Mouse (Mus musculus) layer of hippocampus, adult 2 months (tissue): ENCODE data around the gene Olfr1395. TPM values are rescaled to one million over a fixed set of nuclear protein-coding genes. Genes with fewer than 3 reads are reported as not detected.
"Not testable (repeated sequence)": the region's sequence is repeated elsewhere in the genome, so short reads cannot be mapped to it uniquely, and the experiment has no call there.

Experiments
- DNase-seq, 2 experiments: peaks; one replicate each; pipeline ENCODE4 v3.0.0; 2022; ENCODE audit warnings: low spot score in 2 of 2
- H3K27ac ChIP-seq: fragments of 200-600 bp; 2 replicates; pipeline ENCODE4 v1.8.1; 2022
- H3K4me3 ChIP-seq: fragments of 200-600 bp; 2 replicates; pipeline ENCODE4 v1.8.1; 2022; ENCODE audit warnings: mild to moderate bottlenecking
- CTCF ChIP-seq: fragments of 200-600 bp; conservative IDR thresholded peaks from 2 replicates; pipeline ENCODE4 v1.8.1; 2022; ENCODE audit warnings: antibody characterized with exemption, mild to moderate bottlenecking, moderate library complexity
- total RNA-seq, 2 experiments: library from RNA; stranded (reverse); gene quantifications; 2 replicates each; pipeline ENCODE4 v1.2.3; 2021

Olfr1395 gene
- total RNA-seq, 2 experiments from 2014 or later = not detected

GRCm38 (mm10) chr11:49186955-49187488 lies 44.9 kb downstream of the Olfr1395 start, which contains the start of gene Btnl9:
Gene Btnl9 (minus strand): TSS chr11:49187159.
- no peak within 1 kb of the TSS for H3K4me3 ChIP-seq
- no peak for TF ChIP-seq CTCF
- no peak within 1 kb of the TSS for H3K27ac ChIP-seq
- DNase-seq = no peak

DNA sequence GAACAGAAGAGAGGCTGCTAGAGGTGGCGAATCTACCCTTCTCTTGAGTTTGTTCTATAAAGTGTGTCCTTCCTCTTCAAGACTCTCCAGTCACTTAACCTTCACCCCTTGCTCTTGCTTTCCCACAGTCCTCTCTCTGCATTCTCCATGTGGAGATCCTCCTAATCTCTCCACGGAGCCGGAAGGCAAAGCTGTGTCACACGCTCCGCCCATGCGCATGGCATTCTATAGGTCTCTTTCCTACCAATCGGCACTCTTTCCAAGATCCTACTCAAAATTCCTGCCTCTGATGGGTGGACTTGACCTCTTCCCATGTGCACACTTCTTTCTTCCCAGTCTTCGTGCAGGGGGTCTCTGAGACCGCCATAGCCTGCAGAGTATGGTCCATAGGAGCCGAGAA lies 45.6 kb downstream of the Olfr1395 start:
- Histone ChIP-seq H3K27ac (no peak overlapping the region), H3K4me3 (no peak overlapping the region)
- DNase-seq = no peak
- TF ChIP-seq CTCF = no peak

DNA sequence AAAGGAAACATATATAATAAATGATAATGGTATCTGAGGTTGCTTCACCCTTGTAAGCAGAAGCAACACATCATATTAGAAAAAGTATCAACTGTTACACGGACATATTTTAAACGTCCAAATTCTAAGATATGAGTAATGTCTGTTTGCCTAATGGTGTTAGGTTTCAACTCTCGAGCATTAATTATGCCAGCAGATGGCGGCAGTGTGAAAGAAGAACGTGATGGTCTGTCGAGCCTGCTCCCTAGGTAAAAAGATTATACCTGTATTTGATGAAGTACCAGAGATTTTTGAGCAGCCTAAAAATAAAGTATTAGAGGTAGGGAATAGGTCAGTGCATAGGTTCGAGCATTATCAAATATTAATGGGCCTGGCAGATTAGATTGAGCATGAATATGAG lies 47.7 kb downstream of the Olfr1395 start:
- no peak overlapping the region for H3K27ac ChIP-seq
- peak; percentile 86 for TF ChIP-seq CTCF
- DNase-seq = peak; percentile 37 to 70
- H3K4me3 ChIP-seq = no peak overlapping the region

DNA sequence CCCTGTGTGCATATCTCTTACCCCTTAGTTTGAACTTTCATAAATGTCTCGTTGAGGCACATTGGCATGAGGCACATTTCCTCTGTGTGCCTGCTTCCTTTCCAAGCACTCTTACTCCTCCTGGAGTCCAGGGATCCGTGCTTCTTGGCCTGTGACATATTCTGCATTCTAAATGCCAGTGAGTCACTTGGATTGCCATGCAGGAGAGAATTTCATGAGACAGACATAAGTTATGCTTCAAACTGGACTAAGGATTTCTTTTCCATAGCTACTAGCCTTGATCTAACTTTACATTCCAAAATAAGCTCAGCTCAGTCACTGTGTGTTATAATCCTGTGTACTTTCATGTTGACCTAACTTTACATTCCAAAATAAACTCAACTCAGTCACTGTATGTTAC lies 49.0 kb downstream of the Olfr1395 start:
- Histone ChIP-seq H3K4me3 (no peak overlapping the region), H3K27ac (no peak overlapping the region)
- TF ChIP-seq CTCF = no peak
- DNase-seq = no peak

DNA sequence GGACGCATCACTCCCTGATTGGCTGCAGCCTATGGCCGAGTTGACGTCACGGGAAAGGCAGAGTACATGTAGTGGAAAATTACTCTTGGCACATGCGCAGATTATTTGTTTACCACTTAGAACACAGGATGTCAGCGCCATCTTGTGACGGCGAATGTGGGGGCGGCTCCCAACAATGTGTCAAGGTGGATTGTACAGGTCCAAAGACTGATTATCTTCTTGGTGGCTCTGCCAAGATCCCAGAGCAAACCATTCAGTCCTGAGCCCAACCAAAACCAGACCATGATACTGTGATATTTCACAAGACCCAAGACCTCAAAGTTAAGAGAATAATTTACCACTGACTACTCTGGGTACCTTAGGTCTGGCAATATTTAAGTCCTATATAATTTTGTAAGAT lies 52.7 kb downstream of the Olfr1395 start:
- H3K27ac ChIP-seq, DNase-seq, H3K4me3 ChIP-seq: not testable (repeated sequence)

GRCm38 (mm10) chr11:49195819-49196322 lies 53.8 kb downstream of the Olfr1395 start:
- TF ChIP-seq CTCF = no peak
- no peak for DNase-seq
- no peak overlapping the region for H3K27ac ChIP-seq
- H3K4me3 ChIP-seq = no peak overlapping the region

Other genes with a start within 250 kb of the Olfr1395 start
- gene Gm5431, start 240.1 kb upstream of the Olfr1395 start, total RNA-seq = under 1 TPM; 0.12 to 0.38 TPM
- 1 to 10 TPM; 1.2 to 1.3 TPM for gene Psme2b, start 196.1 kb upstream of the Olfr1395 start, total RNA-seq
- not detected for gene Olfr56, start 163.4 kb upstream of the Olfr1395 start, total RNA-seq
- gene 9930111J21Rik1, start 162.9 kb upstream of the Olfr1395 start, total RNA-seq = 1 to 10 TPM in 1 of 2 experiments, under 1 TPM in 1; 0.91 to 1.8 TPM
- under 1 TPM; 0.13 to 0.25 TPM for gene Gm12185, start 150.0 kb upstream of the Olfr1395 start, total RNA-seq
- under 1 TPM; 0.27 to 0.54 TPM for gene Tgtp1, start 148.1 kb upstream of the Olfr1395 start, total RNA-seq
- gene 9930111J21Rik2, start 91.0 kb upstream of the Olfr1395 start, total RNA-seq = 1 to 10 TPM; 1.0 to 2.0 TPM
- gene Tgtp2, start 78.1 kb upstream of the Olfr1395 start, total RNA-seq = under 1 TPM in 1 of 2 experiments, not detected in 1; 0.59 TPM
- gene Ifi47, start 65.7 kb upstream of the Olfr1395 start, total RNA-seq = under 1 TPM; 0.41 to 0.56 TPM
- not detected for gene Olfr1396, start 27.4 kb upstream of the Olfr1395 start, total RNA-seq
- gene Olfr1394, start 12.1 kb downstream of the Olfr1395 start, total RNA-seq = not detected
- gene Btnl9, start 44.9 kb downstream of the Olfr1395 start, total RNA-seq = not detected
- 10 to 100 TPM; 46.7 to 51.2 TPM for gene Zfp62, start 61.0 kb downstream of the Olfr1395 start, total RNA-seq
- 10 to 100 TPM; 62.1 to 64.3 TPM for gene Mgat1, start 101.9 kb downstream of the Olfr1395 start, total RNA-seq
- not detected for gene Olfr1393, start 136.0 kb downstream of the Olfr1395 start, total RNA-seq
- gene Olfr1392, start 143.0 kb downstream of the Olfr1395 start, total RNA-seq = not detected
- gene Olfr10, start 162.5 kb downstream of the Olfr1395 start, total RNA-seq = not detected
- gene Olfr1391, start 180.5 kb downstream of the Olfr1395 start, total RNA-seq = not detected
- gene Olfr1390, start 192.9 kb downstream of the Olfr1395 start, total RNA-seq = not detected